Mouse (Mus musculus) bone marrow, adult 2 months (tissue): ENCODE results near the gene Sf3a3. TPM values are rescaled to one million over a fixed set of nuclear protein-coding genes. Genes with fewer than 3 reads are reported as not detected.
A peak's percentile ranks its signal among the peaks of the same experiment; 100 is the strongest.

Source experiments
- H3K27ac ChIP-seq: fragments of 200-500 bp; 2 replicates; pipeline ENCODE4 v1.5.1; 2012; ENCODE audit warnings: low read depth, mild to moderate bottlenecking, control low read depth, inconsistent platforms, low read length; ENCODE audit not compliant: control insufficient read depth, poor library complexity, insufficient read depth
- H3K4me1 ChIP-seq: fragments of 200-500 bp; 2 replicates; pipeline ENCODE4 v1.6.1; 2011; ENCODE audit warnings: low read length; ENCODE audit not compliant: control insufficient read depth, insufficient read depth
- H3K4me3 ChIP-seq: fragments of 200-500 bp; replicated peaks from 2 replicates; pipeline ENCODE3; 2011; ENCODE audit warnings: mild to moderate bottlenecking, low read depth, low read length, control low read depth; ENCODE audit not compliant: control insufficient read depth
- CTCF ChIP-seq: fragments of 200-500 bp; IDR thresholded peaks from 2 replicates; pipeline ENCODE4 v1.5.1; 2011; ENCODE audit warnings: low read length, control low read depth; ENCODE audit not compliant: control insufficient read depth, insufficient read depth
- POLR2A ChIP-seq: fragments of 200-500 bp; IDR thresholded peaks from 2 replicates; pipeline ENCODE4 v1.6.1; 2011; ENCODE audit warnings: low read depth, mild to moderate bottlenecking, control low read depth, low read length, borderline replicate concordance; ENCODE audit not compliant: control insufficient read depth
- WGBS: fragments of 180-500 bp; shearing (Covaris S2); methylation state at CpG from one replicate; pipeline ENCODE4 v1.1.7; 2018; 5-methylcytosine and 5-hydroxymethylcytosine counted together
- polyA plus RNA-seq: library from polyadenylated mRNA; stranded (reverse); fragments of >200 nt; gene quantifications from 2 replicates; pipeline ENCODE4 v1.2.4, GENCODE M21; 2011; ENCODE audit warnings: low replicate concordance; ENCODE audit not compliant: missing spikeins, insufficient read depth, insufficient read length

The Sf3a3 gene
- polyA plus RNA-seq: 43.4 and 44.5 TPM in 2 replicates

- TF ChIP-seq POLR2A: peak; percentile 72; the same call in 1 of the 2 replicates
- TF ChIP-seq CTCF: peak; percentile 76
- Histone ChIP-seq H3K4me1 (no peaks in the 10 kb centered on the region; the same call in 1 of the 2 replicates), H3K27ac (peak within 1 kb of the TSS; percentile 17), H3K4me3 (peak within 1 kb of the TSS; percentile 71)
- WGBS: under 1% methylated on average over 57 of the region's 57 CpGs
These were observed at the start of gene Sf3a3 for GRCm38 (mm10) chr4:124714545-124715481. TSS of gene Sf3a3 (plus strand) at chr4:124714776.

GRCm38 (mm10) chr4:124667476-124668033 lies 47.0 kb upstream of the Sf3a3 start:
- Histone ChIP-seq H3K4me3 (no peak overlapping the region), H3K27ac (no peak overlapping the region), H3K4me1 (no peaks in the 10 kb centered on the region)
- TF ChIP-seq CTCF (no peak), POLR2A (no peak)
- WGBS: 43% methylated on average over 14 of the region's 14 CpGs

- no peaks in the 10 kb centered on the region for H3K4me1 ChIP-seq
- 26% methylated on average over 8 of the region's 8 CpGs for WGBS
- no peak overlapping the region for H3K27ac ChIP-seq
- TF ChIP-seq POLR2A (no peak), CTCF (no peak)
- H3K4me3 ChIP-seq: no peak overlapping the region
These were observed 46.5 kb upstream of the Sf3a3 start for GRCm38 (mm10) chr4:124668078-124668477.

- H3K27ac ChIP-seq: no peak overlapping the region
- 52% methylated on average over 8 of the region's 8 CpGs for WGBS
- no peak for TF ChIP-seq CTCF
- no peak for TF ChIP-seq POLR2A
- no peak overlapping the region for H3K4me3 ChIP-seq
- no peaks in the 10 kb centered on the region for H3K4me1 ChIP-seq
These were observed 44.3 kb upstream of the Sf3a3 start for GRCm38 (mm10) chr4:124670232-124670631.

DNA sequence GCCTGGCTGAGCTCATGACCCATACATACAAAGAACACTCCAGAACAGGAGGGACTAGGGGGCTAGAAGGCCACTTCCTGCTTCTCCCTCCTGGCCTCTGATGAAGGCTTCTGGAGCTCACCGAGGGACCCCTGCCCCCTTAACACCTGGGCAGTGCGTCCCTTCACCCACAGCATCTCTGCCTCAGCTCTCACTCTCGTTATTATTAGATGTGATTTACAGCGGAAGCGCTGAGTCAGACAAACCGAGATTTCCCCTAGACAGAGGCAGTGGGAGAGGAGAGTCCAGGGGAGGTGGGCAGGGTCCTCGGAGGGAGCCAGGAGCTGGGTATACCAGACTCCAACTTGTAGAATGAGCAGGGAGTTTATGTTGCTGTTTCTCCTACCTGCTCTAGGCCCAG lies 43.0 kb upstream of the Sf3a3 start:
- Histone ChIP-seq H3K4me3 (no peak overlapping the region), H3K27ac (no peak overlapping the region), H3K4me1 (no peaks in the 10 kb centered on the region)
- TF ChIP-seq CTCF: no peak
- TF ChIP-seq POLR2A: no peak
- 12% methylated on average over 7 of the region's 7 CpGs for WGBS

DNA sequence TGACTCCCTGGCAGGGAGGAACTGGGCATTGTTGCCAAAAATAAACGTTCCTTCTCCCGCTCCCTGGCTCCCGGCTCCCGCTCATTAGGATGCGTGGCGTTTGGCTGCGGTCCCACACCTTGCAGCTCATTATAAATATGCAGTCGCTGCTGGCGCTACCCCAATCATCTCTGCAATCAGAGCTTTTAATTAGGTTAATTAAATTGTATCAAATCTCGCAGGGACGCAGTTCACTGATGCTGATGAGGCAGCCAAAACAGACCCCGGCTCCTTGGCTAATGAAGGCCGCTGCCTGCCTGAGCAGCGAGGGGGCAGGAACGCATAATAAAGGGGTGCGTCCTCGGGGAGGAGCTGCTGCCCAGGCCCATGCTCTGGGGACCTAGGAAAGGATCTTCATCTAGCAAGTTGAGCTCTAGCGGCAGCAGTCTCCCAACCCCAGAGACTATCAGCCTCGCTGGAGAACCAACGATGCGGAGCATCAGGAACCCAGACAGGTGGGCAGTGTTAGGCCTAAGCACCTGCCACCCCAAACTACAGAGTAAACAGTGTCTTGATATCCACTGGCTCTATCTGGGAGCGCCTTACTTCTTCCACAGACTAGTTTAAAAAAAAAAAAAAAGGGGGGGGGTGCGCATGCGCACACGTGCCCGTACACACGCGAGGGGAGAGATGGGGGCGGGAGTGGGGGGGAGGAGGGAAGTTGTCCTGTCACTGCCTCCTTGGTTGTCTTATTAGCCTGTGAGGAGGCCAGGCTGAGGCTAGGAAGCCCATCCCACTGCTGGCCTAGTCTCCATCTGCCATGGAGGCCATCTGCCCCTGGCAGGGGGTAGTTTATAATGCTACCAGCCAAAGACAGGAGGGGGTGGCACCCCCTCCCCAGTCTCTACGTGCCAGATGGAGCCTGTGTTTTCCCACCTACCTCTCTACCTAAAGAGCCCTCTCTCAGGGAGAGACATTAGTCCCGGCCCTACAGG lies 41.9 kb upstream of the Sf3a3 start:
- TF ChIP-seq POLR2A: no peak
- TF ChIP-seq CTCF: no peak
- WGBS: 13% methylated on average over 31 of the region's 31 CpGs
- no peak overlapping the region for H3K4me3 ChIP-seq
- H3K27ac ChIP-seq: no peak overlapping the region
- no peaks in the 10 kb centered on the region for H3K4me1 ChIP-seq

DNA sequence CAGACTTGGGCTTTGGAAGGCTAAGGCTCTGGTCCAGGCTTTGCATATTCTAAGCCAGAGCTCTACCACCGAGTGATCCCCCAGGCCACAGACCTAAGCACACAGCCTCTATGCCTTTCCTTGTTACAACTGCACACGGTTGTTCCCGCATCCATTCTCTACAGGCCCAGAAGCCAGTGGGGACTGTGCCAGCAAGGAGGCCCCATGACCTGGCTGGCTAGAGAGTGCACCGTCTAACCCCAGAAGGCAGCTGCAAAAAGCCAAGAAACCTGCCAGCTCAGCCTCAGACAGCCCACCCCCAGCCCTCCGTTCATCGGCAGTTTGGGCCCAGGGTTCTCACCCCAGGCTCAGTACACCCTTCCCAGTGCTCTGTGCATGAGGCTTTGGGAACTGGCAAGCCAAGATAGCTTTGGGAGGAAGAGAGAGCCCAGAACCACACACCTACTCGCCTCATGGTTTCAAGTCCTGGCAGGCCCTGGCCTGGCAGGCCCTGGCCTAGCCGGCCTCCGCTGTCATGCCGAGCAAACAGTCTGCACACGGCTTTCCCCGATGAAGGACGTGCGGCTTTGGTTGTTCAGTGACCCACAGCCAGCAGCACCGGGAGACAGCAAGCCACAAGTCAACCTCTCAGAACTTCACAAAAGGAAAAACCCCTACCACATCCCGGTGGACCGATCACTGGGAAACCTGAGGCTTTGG lies 40.1 kb upstream of the Sf3a3 start:
- 81% methylated on average over 17 of the region's 17 CpGs for WGBS
- Histone ChIP-seq H3K27ac (no peak overlapping the region), H3K4me1 (no peaks in the 10 kb centered on the region), H3K4me3 (no peak overlapping the region)
- TF ChIP-seq POLR2A (no peak), CTCF (no peak)

GRCm38 (mm10) chr4:124675037-124675436 lies 39.5 kb upstream of the Sf3a3 start:
- TF ChIP-seq CTCF (peak; percentile 75), POLR2A (no peak)
- no peak overlapping the region for H3K4me3 ChIP-seq
- H3K4me1 ChIP-seq: no peaks in the 10 kb centered on the region
- H3K27ac ChIP-seq: no peak overlapping the region
- 10% methylated on average over 4 of the region's 4 CpGs for WGBS
